Mouse (Mus musculus): ENCODE measurements around the gene Nol4l.

Nol4l gene

DNA sequence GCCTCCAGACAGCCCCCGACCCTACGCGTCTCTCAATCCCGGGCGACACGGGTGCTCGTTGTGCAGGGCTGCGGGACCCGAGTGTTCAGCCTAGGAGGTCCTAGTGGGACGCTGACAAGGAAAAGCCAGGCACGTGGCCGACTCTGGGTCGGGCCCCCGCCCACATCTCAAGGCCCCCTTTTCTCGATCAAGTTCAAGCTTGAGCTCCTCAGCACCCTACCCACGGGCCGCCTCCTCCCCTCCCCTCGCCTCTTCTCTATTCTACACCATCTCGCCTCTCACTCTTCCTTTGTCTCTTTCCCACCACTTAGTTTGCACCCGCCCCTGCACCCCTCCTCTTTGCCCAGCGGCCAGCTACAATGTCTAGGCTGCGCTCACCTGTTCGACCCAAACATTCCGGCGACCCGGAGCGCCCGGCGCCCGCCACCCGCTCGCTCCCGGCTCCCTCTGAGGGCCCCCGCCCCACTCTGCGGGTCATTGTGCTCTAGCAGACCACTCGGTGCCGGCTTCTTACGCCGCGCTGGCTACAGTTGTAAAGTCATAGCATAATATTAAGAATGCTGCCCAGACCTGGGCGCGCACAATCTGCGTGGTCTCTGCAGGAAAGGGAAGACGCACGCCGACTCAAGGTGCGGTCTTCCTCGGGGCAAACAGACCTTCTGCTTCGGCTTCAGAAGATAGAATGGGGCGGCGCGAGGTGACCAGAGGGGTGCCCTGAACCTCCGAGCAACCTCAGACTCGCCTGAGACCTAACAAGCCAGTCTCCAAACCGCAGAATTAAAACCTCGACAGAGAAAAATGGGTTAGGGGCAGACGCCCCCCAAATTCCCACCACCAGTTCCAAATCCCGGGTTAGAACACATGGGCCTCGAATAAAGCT lies 84.4 kb downstream of the Nol4l start:
- no peak for DNase-seq (ENCODE audit: low read depth, low spot score)

DNA sequence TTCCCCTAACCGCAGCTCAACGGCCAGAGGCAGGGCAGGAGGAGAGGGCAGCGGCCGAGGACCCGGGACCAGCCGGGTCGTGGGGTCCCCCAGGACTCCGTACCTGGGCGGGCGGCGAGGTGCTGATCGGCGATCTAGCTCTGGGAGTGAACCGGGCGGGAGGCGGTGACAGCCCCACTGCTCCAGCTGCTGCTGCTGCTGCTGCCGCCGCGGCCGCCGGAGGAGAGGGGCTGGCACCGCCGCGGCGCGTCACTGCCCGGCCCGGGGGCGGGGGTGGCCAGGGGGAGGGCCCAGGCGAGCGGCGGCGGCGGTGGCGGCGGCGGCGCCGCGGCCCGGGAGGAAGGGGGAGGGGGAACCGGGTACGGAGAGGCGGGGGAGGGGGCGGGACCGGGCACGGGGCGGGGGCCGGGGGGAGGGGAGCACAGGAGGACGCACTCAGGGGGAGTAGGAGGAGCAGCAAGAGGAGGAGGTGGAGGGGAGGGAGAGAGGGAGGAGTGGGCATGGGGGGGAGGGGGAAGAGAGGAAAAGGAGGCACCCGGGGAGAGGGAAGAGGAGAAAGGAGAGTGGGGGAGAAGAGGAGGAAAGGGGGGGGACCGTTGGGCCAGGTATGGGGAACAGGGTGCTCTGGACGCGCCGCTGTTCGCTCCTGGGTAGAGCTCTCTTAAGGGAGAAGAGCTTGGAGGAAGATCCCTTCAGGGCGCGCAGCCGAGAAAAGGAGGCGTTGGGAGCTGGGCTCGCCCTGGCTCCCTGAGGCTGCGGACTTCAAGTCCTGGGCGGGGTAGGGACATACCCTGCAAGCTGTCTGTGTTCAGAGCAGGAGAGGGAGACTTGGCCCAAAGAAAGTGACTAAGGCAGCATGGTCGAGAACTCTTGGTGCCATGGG lies 85.3 kb downstream of the Nol4l start:
- DNase-seq (ENCODE audit: low read depth, low spot score): peak; percentile 30

- no peak for DNase-seq (ENCODE audit: low read depth, low spot score)
Measured at GRCm38 (mm10) chr2:153443434-153444240, 86.1 kb downstream of the Nol4l start.

- DNase-seq (ENCODE audit: low read depth, low spot score): no peak
Measured at GRCm38 (mm10) chr2:153442720-153443119, 87.1 kb downstream of the Nol4l start.

GRCm38 (mm10) chr2:153441228-153441627 lies 88.5 kb downstream of the Nol4l start:
- no peak for DNase-seq (ENCODE audit: low read depth, low spot score)

GRCm38 (mm10) chr2:153440755-153441154 lies 89.0 kb downstream of the Nol4l start:
- no peak for DNase-seq (ENCODE audit: low read depth, low spot score)

GRCm38 (mm10) chr2:153437306-153437659 lies 92.5 kb downstream of the Nol4l start:
- DNase-seq (ENCODE audit: low read depth, low spot score): no peak

- no peak for DNase-seq (ENCODE audit: low read depth, low spot score)
Measured at GRCm38 (mm10) chr2:153436641-153437305, 93.0 kb downstream of the Nol4l start.

- peak; percentile 50 for DNase-seq (ENCODE audit: low read depth, low spot score)
Measured at GRCm38 (mm10) chr2:153434880-153435831, 94.6 kb downstream of the Nol4l start.

DNA sequence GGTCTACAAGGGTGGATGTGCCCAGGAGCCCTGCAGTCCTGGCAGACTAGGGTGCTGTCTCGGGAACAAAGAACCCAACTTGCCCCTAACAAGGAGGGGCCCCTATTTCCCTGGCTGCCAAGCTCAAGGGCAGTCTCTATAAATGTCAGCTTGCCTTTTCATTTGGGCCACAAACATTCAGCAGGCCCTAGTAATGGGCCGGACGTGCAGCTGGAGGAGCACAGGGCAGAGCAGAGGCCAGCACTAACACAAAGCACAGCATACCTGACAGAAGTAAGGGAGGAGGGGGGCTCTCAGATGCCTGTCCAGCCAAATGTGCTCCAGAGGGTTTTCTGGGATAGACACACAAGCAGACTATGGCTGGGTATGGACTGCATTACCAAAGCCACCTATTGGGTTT lies 95.9 kb downstream of the Nol4l start:
- DNase-seq (ENCODE audit: low read depth, low spot score): no peak

- DNase-seq (ENCODE audit: low read depth, low spot score): no peak
Measured at GRCm38 (mm10) chr2:153432492-153432891, 97.3 kb downstream of the Nol4l start.

- DNase-seq (ENCODE audit: low read depth, low spot score): no peak
Measured at GRCm38 (mm10) chr2:153430571-153430970, 99.2 kb downstream of the Nol4l start.

DNA sequence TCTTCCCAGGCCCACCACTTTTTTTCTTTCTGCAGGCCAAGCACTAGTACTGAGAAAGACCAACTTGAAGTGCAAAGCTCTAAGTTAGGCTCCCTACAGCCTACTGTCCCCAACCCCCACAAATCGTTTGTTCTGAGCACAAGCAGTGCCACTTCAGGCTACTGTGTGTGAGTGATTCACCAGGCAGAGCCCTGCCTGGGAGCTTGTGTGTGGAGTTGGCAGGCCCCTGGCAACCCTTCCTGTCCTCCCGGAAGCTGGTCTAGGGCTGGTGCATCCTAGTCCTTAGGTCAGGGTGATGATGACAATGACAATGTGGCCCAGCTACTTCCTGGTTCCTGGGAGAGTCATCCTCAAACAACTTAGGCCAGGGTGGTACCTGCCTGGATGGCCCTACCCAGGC lies 101.3 kb downstream of the Nol4l start:
- DNase-seq (ENCODE audit: low read depth, low spot score): no peak

DNA sequence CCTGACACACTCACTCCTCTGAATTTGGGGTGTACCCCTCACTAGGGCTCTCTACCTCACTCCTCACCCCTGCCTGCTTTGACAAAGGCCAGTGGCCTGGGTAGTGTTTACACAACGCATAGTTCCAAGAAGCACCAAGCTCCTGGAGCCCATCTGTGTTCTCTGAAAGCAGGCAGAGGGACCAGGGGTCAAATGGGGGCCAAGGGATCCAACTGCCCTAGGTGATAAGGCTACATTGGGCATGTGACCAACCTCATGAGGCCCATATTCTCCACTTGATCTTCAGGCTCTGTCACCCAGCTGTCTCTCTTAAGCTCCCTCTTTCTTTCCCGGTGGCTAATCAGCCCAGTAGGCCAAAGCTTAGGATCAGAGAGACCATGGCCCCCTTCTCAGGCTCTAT lies 102.8 kb downstream of the Nol4l start:
- no peak for DNase-seq (ENCODE audit: low read depth, low spot score)

DNA sequence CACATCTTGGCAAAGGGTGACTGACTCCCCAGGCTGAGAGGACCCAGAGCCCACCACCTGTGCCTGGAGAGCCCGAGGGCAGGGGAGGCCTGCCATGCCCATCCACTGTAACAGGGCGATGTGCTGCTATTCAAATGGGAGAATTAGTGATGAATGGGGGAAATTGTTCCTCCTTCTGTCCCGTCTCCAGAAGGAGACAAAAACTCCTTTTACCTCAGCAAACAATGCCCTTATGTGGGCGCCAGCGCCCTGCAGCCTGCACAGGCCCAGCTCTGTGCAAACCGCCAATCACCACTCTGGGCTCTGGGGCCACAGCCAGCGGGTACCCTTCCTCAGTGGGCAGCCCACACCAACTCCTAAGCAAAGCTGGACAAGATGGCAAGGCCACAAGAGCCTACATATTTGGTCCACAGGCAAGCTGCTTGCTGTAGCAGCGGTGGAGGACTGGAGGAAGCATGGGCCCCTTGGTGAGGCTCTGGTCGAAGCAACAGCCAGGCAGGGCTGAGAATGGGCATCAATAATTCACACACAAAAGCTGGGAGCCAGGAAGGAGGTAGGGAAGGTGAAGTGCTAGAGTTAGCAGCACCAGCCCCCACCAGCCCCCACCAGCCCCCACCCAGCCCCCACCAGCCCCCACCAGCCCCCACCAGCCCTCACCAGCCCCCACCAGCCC lies 103.6 kb downstream of the Nol4l start:
- no peak for DNase-seq (ENCODE audit: low read depth, low spot score)

DNA sequence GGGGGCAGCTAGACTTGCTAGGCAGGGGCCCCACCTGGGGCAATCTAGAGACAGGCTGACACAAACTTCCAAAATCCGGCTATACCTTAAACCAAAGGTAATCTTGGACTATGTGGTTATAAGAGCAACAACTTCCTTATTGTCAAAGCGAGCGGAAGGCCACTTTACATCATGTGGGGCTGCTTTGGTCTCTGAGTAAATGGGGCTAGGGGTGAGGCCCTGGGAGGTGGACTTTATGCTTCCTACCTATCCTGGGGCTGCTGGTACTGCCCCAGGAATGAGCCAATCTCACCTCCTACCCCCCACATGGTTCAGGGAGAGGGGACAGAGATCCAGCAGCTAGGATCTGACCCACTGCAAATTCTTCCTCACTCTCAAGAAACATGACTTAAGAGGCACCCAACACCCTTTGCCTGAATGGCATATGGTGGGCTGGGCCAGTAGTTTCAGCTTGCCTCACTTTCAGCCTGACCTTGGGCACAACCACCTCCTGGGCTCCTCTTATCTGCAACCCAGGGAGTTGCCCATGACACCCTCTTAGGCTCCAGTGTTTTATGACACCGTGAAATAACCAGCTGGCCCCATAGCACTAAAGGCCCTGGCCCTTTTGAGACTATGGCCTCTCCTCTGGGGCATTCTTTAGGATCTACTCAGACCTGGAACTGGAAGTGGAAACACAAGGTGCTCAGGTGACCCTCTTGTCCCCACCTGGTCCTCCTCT lies 104.5 kb downstream of the Nol4l start:
- no peak for DNase-seq (ENCODE audit: low read depth, low spot score)

- DNase-seq (ENCODE audit: low read depth, low spot score): no peak
Measured at GRCm38 (mm10) chr2:153424557-153424956, 105.2 kb downstream of the Nol4l start.

GRCm38 (mm10) chr2:153423113-153423512 lies 106.7 kb downstream of the Nol4l start:
- DNase-seq (ENCODE audit: low read depth, low spot score): no peak

DNA sequence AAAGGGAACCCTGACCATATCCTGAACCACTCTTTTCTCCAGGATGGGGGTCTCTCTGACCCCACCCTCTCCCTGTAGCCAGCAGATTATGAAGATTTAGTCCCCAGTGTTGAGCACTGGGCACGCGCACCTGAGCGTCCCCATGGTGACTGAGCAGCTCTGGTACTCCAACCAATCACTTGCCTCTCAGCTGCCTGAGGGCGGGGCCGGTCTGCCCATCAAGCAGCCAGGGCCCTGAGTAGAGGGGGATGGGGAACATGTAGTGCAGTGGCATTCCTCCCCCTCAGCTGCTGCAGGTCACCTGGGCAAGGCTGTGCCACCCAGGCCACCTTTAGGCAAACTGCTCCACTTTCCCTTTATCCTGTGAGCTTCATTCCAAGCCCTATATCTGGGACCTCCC lies 107.7 kb downstream of the Nol4l start:
- no peak for DNase-seq (ENCODE audit: low read depth, low spot score)
